Mouse (Mus musculus) hematopoietic stem cell, adult 5-6 weeks (primary cell): ENCODE results near the gene Ppp1r27. TPM values are rescaled to one million over a fixed set of nuclear protein-coding genes. Genes with fewer than 3 reads are reported as not detected.
A peak's percentile ranks its signal among the peaks of the same experiment; 100 is the strongest.
"Not testable (repeated sequence)": the region's sequence is repeated elsewhere in the genome, so short reads cannot be mapped to it uniquely, and the experiment has no call there.

ENCODE experiments used
- ATAC-seq, 2 experiments: fragments of 125-278 bp in 1 of 2; replicated peaks in 1 of 2; 2 replicates each; pipeline ENCODE4 v1.8.0; 2016 to 2017; ENCODE audit warnings: inconsistent platforms in 2 of 2, mild to moderate bottlenecking in 2 of 2, moderate number of reproducible peaks in 2 of 2, low read depth in 1 of 2, moderate TSS enrichment in 1 of 2; ENCODE audit not compliant: low FRiP score in 2 of 2, poor library complexity in 2 of 2, severe bottlenecking in 2 of 2, insufficient read depth in 1 of 2, low TSS enrichment in 1 of 2
- total RNA-seq: library from RNA; stranded (forward); fragments of 172-1452, 232-1000 nt; gene quantifications from 2 replicates; pipeline ENCODE4 v1.2.3, GENCODE M21; 2017

Ppp1r27 gene
- total RNA-seq, 1 experiment from 2014 or later: not detected

DNA sequence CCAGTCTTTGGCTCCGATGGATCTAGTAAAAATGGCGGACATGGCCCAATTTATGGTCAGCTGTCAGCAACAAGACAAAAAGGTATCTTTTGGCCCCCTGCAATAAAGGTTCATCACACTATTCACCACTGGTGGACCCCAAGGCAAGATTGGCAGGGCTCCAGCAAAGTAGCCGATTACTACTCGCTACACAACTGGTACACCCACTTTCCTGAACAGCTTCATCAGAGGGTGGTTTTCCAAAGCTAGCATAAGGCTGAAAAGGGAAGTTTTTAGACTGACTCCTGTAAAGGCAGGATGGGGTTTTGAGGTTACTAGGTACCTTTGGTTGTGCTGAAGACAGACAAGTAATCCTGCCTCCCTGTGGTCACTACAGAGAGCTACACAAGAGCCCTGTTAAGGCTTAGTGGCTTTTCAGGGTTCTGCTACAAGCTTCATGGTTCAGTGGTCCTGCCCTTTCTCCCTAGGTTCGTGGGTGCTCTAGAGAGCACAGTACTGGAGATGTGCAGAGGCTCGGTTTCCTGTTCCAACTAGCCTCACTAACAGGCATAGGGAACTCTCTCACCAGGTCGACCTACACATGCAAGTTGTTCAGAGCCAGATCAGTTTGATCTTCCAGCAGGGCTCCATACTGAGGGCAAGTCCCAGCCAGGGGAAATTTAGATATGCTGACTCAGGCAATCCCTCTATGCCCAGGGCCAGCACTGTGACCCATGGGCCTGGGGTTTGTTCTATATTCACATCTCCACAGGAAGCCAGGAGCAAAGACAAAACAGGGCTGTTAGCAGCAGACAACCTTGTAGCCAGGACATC lies 26.5 kb upstream of the Ppp1r27 start:
- ATAC-seq: no peak

DNA sequence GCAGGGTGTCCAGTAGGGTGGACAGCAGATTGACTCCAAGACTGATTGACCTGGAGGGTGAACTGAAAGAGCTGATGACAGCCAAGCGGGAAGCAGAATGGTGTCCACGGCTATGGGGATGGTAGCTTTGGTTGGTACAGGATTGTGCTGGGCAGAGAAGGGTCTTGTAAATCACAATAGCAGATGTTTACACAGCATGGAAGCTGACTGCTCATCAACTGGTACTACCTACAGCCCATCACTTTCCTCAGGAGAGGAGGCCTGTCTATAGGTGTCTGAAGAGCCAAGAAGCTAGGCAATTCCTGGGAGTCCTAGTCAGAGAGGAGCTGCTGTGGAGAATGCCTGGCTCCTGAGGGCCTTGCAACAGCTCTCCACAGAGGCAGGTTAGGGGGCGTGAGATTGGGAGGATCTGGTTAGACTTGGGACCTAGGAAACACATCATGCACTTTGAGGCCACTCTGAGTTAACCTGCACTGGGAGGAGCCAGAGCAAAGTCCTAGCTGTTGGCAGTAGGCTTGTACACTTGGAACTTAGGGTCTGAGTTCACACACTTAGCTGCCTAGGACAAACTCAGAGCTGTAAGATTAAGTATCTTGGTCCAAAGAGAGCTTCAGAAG lies 25.5 kb upstream of the Ppp1r27 start:
- no peak for ATAC-seq

DNA sequence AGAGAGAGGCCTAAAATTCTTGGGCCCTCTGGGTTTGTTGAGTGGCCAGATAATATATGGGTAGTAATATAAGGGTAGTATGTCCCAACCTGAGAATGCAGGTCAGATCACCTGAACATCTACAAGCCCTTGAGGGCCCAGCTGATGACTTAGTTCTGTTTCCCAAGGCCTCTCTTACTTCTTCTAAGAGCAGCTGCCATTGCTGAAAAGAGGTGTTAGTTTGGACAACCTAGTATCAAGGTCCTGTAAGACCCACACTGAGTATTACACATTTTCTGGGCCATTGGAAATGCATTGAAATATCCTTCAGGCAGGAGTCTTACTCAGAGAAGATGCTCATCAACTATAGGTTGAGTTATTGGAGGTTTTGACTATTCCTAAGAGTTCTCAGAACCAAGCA lies 25.0 kb upstream of the Ppp1r27 start:
- ATAC-seq: no peak

DNA sequence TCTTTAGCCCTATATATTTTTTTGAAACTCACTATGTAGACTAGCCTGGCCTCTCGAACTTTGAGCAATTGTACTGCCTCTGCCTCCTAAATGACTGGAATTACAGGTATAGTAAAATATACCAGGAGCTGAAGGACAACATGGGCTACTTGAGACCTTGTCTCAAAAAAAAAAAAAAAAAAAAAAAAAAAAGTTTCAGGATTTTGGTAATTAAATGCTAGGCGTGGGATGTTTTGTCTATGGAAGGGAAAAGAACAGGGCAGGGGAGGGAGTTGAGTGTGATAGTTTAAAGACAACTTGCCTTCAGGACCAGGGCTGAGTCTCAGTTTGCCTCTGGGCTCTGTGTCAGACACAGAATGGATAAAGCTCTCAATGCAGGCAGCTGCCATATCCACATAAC lies 24.1 kb upstream of the Ppp1r27 start:
- no peak for ATAC-seq

DNA sequence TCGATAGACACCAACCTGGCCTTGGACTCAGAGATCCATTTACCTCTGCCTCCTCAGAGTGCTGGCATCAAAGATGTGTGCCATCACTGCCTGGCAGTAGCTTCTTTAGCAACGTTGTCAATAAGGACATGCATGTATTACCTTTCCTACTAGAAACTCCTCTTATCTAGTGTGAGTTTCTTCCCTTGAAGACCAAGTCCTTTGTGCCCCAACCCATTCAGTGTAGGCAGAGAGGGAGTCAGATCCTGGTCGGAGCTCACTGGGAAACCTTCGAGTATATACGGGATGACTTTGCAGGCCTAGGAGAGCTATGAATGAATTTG lies 23.3 kb upstream of the Ppp1r27 start:
- ATAC-seq: no peak

DNA sequence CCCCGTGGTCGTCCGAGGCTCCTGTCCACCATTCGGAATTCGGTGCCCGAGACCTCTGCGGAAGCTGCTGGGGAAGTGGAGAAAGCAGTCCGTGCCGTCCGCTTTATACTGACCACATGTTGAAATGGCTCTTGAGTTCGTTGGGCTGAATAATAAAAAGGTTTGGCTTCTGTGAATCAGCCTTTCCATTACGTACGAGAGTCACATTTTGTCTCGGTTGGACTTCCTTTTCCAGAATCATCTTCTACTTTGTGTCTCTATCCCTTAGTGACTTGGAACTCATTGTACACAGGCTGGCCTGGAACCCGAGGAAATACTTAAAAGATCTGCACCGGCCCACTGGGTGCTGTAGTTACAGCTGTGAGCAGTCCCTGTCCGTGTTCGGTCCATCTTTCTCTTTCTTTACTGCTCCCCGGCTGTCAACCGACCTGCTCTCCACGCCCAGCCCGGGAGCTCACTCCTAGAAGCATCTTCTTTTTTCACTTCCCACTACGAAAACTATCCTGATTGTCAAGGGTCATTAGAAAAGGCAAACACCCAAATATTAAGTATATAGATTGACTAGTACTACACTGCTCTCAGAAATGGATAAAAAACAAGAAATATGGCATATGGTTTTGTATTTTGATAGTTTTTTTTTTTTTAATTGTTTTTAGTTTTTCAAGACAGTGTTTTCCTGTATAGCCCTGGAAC lies 22.8 kb upstream of the Ppp1r27 start:
- no peak; a peak in 1 of 4 replicates for ATAC-seq

DNA sequence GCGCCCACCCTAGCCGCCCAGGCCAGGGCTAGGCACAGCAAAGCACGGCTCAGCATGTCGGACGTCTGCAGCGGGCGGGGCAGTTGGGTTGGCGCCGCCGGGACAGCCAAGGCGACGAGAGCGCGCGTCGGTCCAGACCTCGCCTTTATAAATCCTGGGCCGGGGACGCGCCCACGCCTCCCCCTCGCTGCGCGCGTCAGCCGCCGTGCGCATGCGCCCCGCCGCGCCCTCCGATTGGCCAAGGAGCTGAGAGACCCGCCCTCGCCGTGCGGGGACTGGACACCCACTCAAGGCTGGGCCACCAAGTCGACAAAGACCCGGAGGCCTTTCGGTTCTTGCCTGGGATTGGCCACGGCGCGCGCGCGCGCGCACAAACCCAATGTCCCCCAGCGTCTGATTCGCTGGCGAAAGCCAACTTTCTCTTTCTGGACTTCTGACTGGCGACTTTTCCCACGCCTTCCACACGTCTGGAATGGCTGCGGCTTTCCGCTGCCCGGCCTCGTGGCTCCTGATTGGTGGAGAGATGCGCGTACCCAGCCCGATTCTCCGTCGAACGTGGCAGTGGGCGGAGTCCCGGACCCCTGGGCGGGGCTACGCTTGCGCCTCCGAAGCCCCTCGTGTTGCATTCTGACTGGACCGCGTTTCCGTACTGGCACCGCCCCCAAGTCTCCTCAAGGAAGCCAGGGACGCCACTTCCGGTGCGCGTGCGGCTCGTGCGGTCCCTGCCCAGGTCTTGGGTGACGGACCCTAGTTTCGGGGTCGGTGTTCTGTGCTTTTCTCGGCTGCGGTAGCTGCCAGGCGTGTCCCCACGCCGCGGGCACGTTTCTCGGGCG lies 22.0 kb upstream of the Ppp1r27 start, which contains the start of gene P4hb:
Gene P4hb, minus strand, starts transcription at position 502 of the 833 bp plus-strand sequence.
- ATAC-seq: peak; percentile 84 to 89

DNA sequence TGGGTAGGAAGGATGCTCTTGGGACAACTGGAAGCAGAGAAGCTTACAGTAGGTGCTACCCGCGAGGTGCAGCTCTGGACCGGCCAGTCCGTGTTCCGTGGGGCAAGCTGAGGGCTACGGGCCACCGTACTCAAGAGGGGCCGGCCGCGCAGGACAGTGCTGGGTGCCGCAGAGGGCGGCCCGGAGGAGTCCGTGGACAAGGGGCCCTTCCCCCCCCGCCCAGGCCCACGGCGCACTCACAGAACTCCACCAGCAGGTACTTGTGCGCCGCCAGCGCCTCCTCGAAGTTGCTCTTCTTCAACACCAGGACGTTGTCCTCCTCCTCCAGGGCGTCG lies 21.5 kb upstream of the Ppp1r27 start:
- ATAC-seq: no peak

DNA sequence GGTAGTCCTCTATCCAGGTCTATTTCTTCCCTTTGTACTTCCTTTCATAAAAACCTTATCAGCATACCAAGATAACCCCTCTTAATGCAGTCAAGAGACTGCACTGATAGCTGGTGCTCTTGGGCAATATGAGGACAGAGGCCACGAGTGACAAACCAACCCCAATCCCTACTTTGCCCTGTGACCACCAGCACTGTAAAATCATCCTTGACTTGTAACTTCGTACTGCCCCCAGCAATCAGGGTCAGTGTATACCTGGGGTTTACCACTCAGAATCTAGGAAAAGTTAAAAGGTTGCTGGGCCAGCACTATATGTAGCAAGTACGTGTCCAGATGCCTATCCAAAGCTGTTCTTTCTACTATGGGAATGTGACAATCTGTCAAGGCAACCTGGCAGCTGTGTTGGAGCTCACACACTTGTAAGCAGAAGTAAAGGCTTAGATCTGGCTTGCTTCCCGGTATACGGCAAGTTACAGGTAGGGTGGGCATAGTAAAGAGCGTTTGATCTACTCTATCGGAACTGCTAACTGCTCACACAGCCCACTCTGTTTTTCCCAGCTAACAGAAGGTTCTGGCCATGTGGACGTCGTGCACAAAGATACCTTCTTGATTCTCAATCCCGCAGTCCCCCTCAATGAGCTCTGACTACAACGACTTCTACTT lies 21.0 kb upstream of the Ppp1r27 start:
- ATAC-seq: no peak

DNA sequence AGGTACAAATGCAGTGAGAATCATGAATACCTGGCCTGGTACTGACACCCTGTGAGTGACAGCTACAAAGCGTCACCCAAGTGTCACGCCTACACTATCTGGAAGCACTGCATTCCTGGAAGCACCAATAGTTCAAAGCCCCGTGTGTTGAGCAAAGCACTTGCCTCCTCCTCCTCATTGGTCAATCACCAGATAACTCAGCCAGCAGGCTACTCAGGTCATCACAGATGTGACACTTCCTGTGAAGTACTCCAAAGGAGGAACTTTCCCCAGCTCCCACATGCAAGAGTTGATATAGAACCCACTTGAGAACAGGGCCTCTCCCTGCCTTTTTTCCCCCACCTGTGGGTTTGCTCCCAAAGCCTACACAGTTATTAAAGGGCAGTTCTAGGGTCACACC lies 20.2 kb upstream of the Ppp1r27 start:
- ATAC-seq: no peak; a peak in 1 of 4 replicates

DNA sequence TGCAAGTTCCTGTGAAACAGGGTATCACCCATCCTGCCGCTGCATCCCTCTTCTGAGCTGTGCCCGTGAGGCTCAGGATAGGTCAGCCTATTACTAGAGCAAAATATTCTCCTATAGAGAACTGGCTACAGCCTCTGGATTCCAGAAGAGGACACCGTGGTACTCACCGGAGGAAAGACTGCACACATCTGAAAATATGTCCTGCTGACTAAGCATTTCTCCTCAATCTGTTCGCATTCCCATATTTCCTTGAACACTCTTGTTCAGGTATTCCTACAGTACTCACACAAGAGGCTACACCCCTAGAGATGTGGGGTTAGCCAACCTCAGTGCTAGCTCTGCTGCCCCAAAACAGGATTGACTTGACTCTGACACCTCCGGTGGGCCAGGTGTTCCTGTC lies 17.4 kb upstream of the Ppp1r27 start:
- ATAC-seq: no peak

DNA sequence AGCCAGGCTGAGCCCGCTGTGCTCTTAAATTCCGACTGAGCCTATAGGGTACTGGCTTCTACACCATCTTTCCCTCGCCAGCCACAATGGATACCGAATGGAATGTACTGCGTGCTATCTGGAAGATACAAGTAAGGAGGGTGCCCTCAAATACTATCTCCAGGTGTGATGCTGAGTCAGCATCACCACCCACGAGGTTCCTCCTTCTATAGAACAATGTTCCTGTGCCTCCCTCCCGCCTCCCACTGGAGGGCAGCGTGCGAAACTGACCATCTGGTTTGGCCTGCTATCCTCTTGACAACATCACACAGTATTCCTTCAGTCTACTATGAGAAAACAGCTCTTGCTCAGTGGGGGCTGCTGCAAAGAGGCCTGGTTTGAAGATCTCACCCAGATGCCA lies 14.2 kb upstream of the Ppp1r27 start:
- no peak for ATAC-seq

DNA sequence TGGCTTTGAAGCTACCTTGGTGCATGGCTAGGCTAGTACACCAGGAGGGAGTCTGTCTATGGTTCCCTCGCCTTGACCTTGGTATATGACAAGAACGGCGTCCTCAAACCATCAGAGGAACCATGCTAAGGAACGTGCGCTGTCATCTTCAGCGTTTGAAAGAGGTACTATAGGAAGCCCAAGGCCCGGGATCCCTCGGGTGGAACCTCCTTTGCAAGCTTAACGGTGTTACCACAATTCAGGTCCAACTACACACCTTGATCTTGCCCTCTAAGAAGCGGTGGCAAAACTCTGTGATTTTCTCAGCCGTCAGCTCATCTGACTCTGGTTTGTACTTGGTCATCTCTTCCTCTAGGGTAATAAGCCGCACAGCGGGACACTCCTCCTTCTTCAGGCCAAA lies 12.0 kb upstream of the Ppp1r27 start:
- ATAC-seq: no peak

DNA sequence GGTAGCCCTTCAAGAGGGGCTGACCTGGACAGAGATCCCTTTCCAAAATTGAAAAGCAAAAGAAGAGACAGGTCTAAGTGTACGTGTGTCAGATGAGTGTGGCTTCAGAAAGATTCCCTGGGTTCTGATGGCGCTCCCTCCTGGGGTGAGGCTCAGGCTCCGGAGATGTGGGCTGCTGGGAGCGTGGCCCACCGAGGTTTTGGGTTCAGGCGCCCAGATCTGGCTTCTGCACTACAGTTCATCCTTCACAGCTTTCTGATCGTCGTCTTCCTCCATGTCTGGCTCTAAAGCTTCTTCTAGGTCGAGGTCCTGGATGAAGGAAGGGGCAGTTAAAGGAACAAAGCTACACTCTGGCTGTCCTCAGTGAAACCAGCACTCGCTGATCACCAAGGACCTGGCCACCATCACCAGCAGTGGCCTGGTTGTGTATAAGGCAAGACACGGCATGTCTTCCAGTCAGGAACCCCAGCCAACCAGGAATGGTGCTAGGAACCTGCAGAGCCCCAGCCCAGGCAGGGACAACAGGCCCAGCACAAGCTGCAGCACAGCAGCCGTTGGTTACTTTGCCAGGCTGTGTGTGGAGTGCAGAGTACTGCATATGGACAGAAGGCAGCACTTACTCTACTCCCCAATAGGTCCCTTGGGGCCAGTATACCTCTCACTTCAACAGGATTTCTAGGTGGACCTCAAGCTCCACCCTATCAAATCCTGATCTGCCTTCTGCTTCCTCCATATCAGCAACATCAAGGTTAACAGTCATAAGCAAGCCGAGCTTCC lies 10.2 kb upstream of the Ppp1r27 start:
- no peak for ATAC-seq

DNA sequence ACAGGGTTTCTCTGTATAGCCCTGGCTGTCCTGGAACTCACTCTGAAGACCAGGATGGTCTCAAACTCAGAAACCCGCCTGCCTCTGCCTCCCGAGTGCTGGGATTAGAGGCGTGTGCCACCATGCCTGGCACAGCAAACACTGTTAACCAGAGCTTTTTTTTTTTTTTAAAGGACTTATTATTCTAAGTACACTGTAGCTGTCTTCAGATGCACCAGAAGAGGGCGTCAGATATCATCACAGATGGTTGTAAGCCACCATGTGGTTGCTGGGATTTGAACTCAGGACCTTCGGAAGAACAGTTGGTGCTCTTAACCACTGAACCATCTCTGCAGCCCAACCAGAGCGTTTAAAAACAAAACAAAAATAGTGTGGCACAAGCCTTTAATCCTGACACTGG lies 7.9 kb upstream of the Ppp1r27 start:
- ATAC-seq: not testable (repeated sequence)

DNA sequence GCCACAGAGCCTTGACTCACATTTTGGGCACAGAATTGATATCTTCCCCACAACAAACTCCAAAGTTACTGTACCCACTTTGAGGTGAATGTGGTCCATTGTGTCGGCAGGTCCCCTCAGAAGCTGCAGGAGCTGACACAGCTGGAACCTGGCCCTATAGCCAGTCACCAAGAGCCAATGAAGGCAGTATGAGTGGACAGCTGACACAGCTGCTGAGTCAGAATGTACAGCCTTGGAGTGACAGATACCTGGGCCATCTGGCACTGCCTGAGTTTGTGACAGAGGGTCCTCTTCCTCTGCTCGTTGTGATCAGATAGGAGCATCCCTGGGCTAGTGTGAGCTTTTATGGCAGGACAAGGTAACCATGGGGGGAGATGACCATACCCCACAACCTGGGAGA lies 4.3 kb upstream of the Ppp1r27 start:
- no peak for ATAC-seq

DNA sequence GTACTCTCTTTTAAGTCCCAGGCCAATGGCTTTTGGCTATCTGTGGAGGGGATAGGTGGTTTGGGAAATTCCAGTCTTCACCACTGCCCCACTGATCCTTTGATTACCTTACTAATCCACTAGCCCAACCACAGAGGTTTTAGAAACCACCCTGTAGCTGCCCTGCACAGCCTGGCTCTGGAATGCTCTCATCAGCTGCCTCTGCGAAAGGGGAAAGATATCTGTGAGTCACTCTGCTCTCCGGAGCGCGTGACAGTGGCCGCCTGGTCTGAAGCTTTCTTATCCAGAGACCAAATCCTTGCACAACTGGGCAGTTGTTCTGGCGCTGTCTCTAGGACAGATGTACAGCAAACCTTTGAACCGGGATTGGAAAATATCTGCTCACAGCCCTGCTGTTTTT lies 3.9 kb upstream of the Ppp1r27 start:
- ATAC-seq: no peak
